Mouse (Mus musculus): ENCODE results near the gene Lcn6. TPM values are rescaled to one million over a fixed set of nuclear protein-coding genes. Genes with fewer than 3 reads are reported as not detected.

Lcn6 gene
- not detected in 2 replicates for polyA plus RNA-seq (2015; fragmentation: Nextera tagmentation; extraction: Ambion mirVana)

DNA sequence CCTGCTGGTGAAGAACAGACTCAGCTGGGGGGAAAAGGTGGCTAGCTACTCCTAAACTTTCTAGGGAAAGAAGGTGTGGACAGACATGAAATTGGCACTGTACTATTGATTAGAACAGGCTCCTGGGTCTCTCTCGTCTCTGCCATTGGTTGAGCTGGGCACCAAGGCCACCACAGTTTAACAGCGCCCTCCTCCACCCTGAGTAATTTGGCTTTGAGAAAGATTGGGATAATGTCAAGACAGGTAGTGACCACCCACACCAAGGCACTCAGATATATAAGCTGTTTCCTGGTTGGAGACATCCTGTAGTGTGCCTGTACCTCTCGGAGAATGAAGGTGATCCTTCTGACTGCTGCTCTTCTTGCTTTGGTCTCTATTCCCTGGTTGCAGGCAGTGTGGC lies at the start of gene Lcn6:
Gene Lcn6, plus strand, starts transcription at position 301 of the 400 bp plus-strand sequence.
- Histone ChIP-seq H3K27ac (ENCODE audit: low read depth) (no peak within 1 kb of the TSS), H3K4me3 (ENCODE audit: low read depth, low read length) (no peak within 1 kb of the TSS), H3K9me3 (ENCODE audit: low read length) (no peaks in the 10 kb centered on the region), H3K4me2 (ENCODE audit: low read depth, low read length) (no peak within 1 kb of the TSS), H3K36me3 (replicated peaks; ENCODE audit: insufficient read depth, low read length) (no peaks in the 10 kb centered on the region), H3K9ac (replicated peaks) (no peak within 1 kb of the TSS), H3K27me3 (ENCODE audit: insufficient read depth, low read length) (no peaks in the 10 kb centered on the region), H3K4me1 (ENCODE audit: insufficient read depth) (no peaks in the 10 kb centered on the region)
- WGBS (ENCODE audit: insufficient replicate concordance), result 79% methylated on average over 3 of the region's 3 CpGs
- DNase-seq (no peak), ATAC-seq (no peak)
- no peak for TF ChIP-seq EP300 (IDR thresholded peaks at IDR 0.05; ENCODE audit: low read depth)
- no peak for TF ChIP-seq CTCF (IDR thresholded peaks at IDR 0.05; ENCODE audit: low read depth)

DNA sequence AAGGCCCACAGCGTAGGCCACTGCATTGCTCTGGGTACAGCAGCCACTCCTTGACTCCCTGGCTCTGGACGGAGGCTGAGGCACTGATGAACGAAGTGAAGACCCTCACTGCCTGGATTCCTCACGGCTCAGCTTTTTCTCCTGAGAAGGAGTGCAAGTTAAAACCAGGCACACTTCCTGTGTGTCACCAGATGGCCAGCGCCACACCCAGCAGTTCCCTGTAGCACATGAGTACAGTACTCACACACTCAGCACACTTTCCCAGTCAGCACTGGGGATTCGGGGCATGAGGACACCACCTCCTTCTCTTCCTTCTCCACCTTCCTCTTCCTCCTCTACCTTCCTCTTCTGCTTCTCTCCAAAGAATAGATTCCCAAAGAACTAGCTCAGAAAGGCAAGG lies 48.8 kb upstream of the Lcn6 start, which contains the start of gene Fcna:
Gene Fcna, minus strand, starts transcription at position 220 of the 400 bp plus-strand sequence.
- no peak within 1 kb of the TSS for H3K9ac ChIP-seq (replicated peaks)
- H3K27ac ChIP-seq (ENCODE audit: low read depth), result peak within 1 kb of the TSS; percentile 67

DNA sequence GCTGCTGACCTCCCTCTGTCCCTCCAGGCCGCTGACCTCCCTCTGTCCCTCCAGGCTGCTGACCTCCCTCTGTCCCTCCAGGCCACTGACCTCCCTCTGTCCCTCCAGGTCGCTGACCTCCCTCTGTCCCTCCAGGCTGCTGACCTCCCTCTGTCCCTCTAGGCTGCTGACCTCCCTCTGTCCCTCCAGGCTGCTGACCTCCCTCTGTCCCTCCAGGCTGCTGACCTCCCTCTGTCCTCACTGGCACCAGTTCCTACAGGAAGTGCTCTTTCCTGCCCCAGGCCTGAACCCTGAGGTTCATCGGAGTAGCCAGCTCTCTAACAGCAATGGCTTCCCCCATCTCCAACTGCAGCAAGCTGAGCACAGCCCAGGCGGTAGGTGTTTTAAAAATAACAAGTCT lies 47.8 kb upstream of the Lcn6 start:
- TF ChIP-seq EP300 (IDR thresholded peaks at IDR 0.05; ENCODE audit: low read depth), result peak; percentile 50; the same call in 1 of the 2 replicates
- no peak for TF ChIP-seq CTCF (IDR thresholded peaks at IDR 0.05; ENCODE audit: low read depth)
- Histone ChIP-seq H3K4me3 (ENCODE audit: low read depth, low read length) (no peak overlapping the region), H3K9me3 (ENCODE audit: low read length) (no peaks in the 10 kb centered on the region), H3K36me3 (replicated peaks; ENCODE audit: insufficient read depth, low read length) (no peaks in the 10 kb centered on the region), H3K27me3 (ENCODE audit: insufficient read depth, low read length) (no peaks in the 10 kb centered on the region), H3K4me2 (ENCODE audit: low read depth, low read length) (no peak overlapping the region), H3K9ac (replicated peaks) (no peak overlapping the region), H3K27ac (ENCODE audit: low read depth) (peak overlapping the region; percentile 67), H3K4me1 (ENCODE audit: insufficient read depth) (peaks cover 9% of the 10 kb centered on the region; the same call in 1 of the 2 replicates)
- DNase-seq (peak; percentile 63), ATAC-seq (peak; percentile 77)
- 35% methylated on average over 4 of the region's 4 CpGs for WGBS (ENCODE audit: insufficient replicate concordance)

More for the DNA sequence above, 48.8 kb upstream of the Lcn6 start, which contains the start of gene Fcna:
- H3K36me3 ChIP-seq (replicated peaks; ENCODE audit: insufficient read depth, low read length), result no peaks in the 10 kb centered on the region
- no peak for ATAC-seq
- no peak for DNase-seq
- 65% methylated on average over 6 of the region's 6 CpGs for WGBS (ENCODE audit: insufficient replicate concordance)
- H3K4me3 ChIP-seq (ENCODE audit: low read depth, low read length), result no peak within 1 kb of the TSS
- peaks cover 9% of the 10 kb centered on the region; the same call in 1 of the 2 replicates for H3K4me1 ChIP-seq (ENCODE audit: insufficient read depth)
- H3K4me2 ChIP-seq (ENCODE audit: low read depth, low read length), result no peak within 1 kb of the TSS; the same call in 1 of the 2 replicates
- no peak for TF ChIP-seq EP300 (IDR thresholded peaks at IDR 0.05; ENCODE audit: low read depth)
- TF ChIP-seq CTCF (IDR thresholded peaks at IDR 0.05; ENCODE audit: low read depth), result no peak
- H3K27me3 ChIP-seq (ENCODE audit: insufficient read depth, low read length), result no peaks in the 10 kb centered on the region
- no peaks in the 10 kb centered on the region for H3K9me3 ChIP-seq (ENCODE audit: low read length)

DNA sequence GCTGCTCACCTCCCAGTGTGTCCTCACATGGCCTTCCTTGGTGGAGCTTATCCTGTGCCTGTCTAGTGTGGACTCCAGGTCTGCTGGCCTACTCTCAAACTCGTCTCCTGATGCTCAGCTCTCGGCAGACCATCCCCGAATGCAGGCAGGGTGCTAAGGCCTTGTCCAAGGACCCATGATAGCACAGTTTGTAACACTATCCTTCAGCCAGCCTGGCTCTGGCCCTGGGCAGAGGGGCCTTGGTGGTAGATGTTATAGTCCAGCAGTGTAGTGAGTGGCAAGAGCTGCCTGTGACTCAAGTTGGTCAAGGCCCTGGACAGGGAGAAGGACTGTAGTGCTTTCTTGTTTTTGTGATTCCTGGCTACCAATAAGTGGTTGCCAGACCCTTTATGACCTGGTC lies 43.0 kb upstream of the Lcn6 start:
- no peak overlapping the region for H3K9ac ChIP-seq (replicated peaks)
- H3K4me3 ChIP-seq (ENCODE audit: low read depth, low read length), result no peak overlapping the region
- no peak for DNase-seq
- ATAC-seq, result no peak
- no peaks in the 10 kb centered on the region for H3K36me3 ChIP-seq (replicated peaks; ENCODE audit: insufficient read depth, low read length)
- WGBS (ENCODE audit: insufficient replicate concordance), result 86% methylated on average over 3 of the region's 3 CpGs
- TF ChIP-seq EP300 (IDR thresholded peaks at IDR 0.05; ENCODE audit: low read depth), result no peak
- no peak for TF ChIP-seq CTCF (IDR thresholded peaks at IDR 0.05; ENCODE audit: low read depth)
- no peak overlapping the region for H3K4me2 ChIP-seq (ENCODE audit: low read depth, low read length)
- no peaks in the 10 kb centered on the region for H3K27me3 ChIP-seq (ENCODE audit: insufficient read depth, low read length)
- H3K27ac ChIP-seq (ENCODE audit: low read depth), result no peak overlapping the region
- no peaks in the 10 kb centered on the region for H3K9me3 ChIP-seq (ENCODE audit: low read length)
- H3K4me1 ChIP-seq (ENCODE audit: insufficient read depth), result peaks cover 3% of the 10 kb centered on the region; the same call in 1 of the 2 replicates

DNA sequence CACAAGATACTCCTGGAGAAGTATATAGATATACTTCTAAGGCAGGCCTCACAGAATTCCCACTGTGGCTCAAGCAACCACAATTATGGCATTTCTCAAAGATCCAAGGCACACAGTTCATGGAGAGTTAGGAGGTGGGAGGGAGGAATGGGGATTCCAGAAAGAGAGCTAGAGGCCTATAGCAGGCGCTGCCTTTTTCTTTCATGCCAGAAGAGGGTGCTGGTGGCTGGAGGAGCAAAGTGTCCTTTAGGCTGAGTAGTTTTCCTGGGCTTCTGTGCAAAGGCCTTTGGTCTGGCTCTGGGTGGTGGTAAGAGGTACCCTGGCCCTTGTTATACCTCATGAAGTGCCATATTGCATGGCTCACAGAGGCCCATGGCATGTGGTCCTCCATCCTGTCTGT lies 42.5 kb upstream of the Lcn6 start:
- ATAC-seq, result no peak
- no peaks in the 10 kb centered on the region for H3K27me3 ChIP-seq (ENCODE audit: insufficient read depth, low read length)
- WGBS (ENCODE audit: insufficient replicate concordance), result 77% methylated on average over 1 of the region's 1 CpGs
- no peaks in the 10 kb centered on the region for H3K36me3 ChIP-seq (replicated peaks; ENCODE audit: insufficient read depth, low read length)
- 0 out of 2 replicates have a peak, but pooled peaks cover 2% of the 10 kb centered on the region for H3K4me1 ChIP-seq (ENCODE audit: insufficient read depth)
- no peak overlapping the region for H3K27ac ChIP-seq (ENCODE audit: low read depth)
- H3K9ac ChIP-seq (replicated peaks), result no peak overlapping the region
- no peak overlapping the region for H3K4me2 ChIP-seq (ENCODE audit: low read depth, low read length)
- no peak for TF ChIP-seq EP300 (IDR thresholded peaks at IDR 0.05; ENCODE audit: low read depth)
- peak; percentile 42 for TF ChIP-seq CTCF (IDR thresholded peaks at IDR 0.05; ENCODE audit: low read depth)
- DNase-seq, result no peak
- H3K9me3 ChIP-seq (ENCODE audit: low read length), result no peaks in the 10 kb centered on the region
- H3K4me3 ChIP-seq (ENCODE audit: low read depth, low read length), result no peak overlapping the region

DNA sequence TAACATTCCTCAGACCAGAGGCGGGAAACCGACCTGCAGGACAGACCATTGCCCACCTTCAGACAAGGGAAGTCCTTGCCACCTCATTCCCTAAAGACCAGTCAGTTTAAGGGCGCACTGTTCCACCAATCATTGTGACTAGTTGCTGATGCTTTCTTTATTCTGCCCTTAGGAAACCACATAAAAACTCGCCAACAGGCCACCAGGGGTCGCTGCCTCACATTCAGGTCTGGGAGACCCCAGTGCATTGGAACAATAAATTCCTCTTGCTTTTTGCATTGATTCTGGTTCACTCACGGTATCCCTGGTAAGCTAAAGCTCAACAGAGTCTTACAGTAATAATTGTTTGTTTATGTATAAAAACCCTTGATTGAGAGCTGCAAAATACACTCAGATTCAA lies 36.7 kb upstream of the Lcn6 start:
- DNase-seq (peak; percentile 57), ATAC-seq (no peak)
- 0 out of 2 replicates have a peak, but pooled peaks cover 2% of the 10 kb centered on the region for H3K4me1 ChIP-seq (ENCODE audit: insufficient read depth)
- H3K27ac ChIP-seq (ENCODE audit: low read depth), result no peak overlapping the region
- no peaks in the 10 kb centered on the region for H3K9me3 ChIP-seq (ENCODE audit: low read length)
- H3K9ac ChIP-seq (replicated peaks), result no peak overlapping the region
- no peaks in the 10 kb centered on the region for H3K36me3 ChIP-seq (replicated peaks; ENCODE audit: insufficient read depth, low read length)
- no peaks in the 10 kb centered on the region for H3K27me3 ChIP-seq (ENCODE audit: insufficient read depth, low read length)
- no peak overlapping the region for H3K4me2 ChIP-seq (ENCODE audit: low read depth, low read length)
- H3K4me3 ChIP-seq (ENCODE audit: low read depth, low read length), result no peak overlapping the region
- TF ChIP-seq CTCF (IDR thresholded peaks at IDR 0.05; ENCODE audit: low read depth), result peak; percentile 67
- TF ChIP-seq EP300 (IDR thresholded peaks at IDR 0.05; ENCODE audit: low read depth), result no peak
- 20% methylated on average over 6 of the region's 6 CpGs for WGBS (ENCODE audit: insufficient replicate concordance)
